Mouse (Mus musculus) lung, postnatal 0 days (tissue): Measurements from ENCODE around the gene Arid3a. TPM values are rescaled to one million over a fixed set of nuclear protein-coding genes. Genes with fewer than 3 reads are reported as not detected.
A peak's percentile ranks its signal among the peaks of the same experiment; 100 is the strongest.

Source experiments
- ATAC-seq: fragments of 200-750 bp; cut with Nextera tagmentation; 2 replicates; pipeline ENCODE4 v1.8.0; 2017; ENCODE audit warnings: moderate library complexity
- DNase-seq: peaks from one replicate; pipeline ENCODE4 v3.0.0-alpha.2; 2016; ENCODE audit warnings: low spot score
- H3K27ac ChIP-seq: fragments of 300-500 bp; sonication (generic); 2 replicates; pipeline ENCODE4 v1.5.1; 2014; ENCODE audit warnings: antibody characterized with exemption, mild to moderate bottlenecking, low read length, mixed read lengths
- H3K27me3 ChIP-seq: fragments of 300-500 bp; sonication (generic); replicated peaks from 2 replicates; pipeline ENCODE4 v1.6.1; 2014; ENCODE audit warnings: low read length, mixed read lengths; ENCODE audit not compliant: insufficient read depth
- H3K36me3 ChIP-seq: fragments of 300-500 bp; sonication (generic); 2 replicates; pipeline ENCODE4 v1.6.1; 2014; ENCODE audit warnings: low read length, mixed read lengths; ENCODE audit not compliant: insufficient read depth
- H3K4me1 ChIP-seq: fragments of 300-500 bp; sonication (generic); 2 replicates; pipeline ENCODE4 v1.6.1; 2014; ENCODE audit warnings: antibody characterized with exemption, low read depth, low read length, mixed read lengths; ENCODE audit not compliant: insufficient read depth
- H3K4me2 ChIP-seq: fragments of 300-500 bp; sonication (generic); replicated peaks from 2 replicates; pipeline ENCODE4 v1.6.1; 2014; ENCODE audit warnings: low read depth, mild to moderate bottlenecking, low read length, moderate library complexity, mixed read lengths
- H3K4me3 ChIP-seq: fragments of 300-500 bp; sonication (generic); 2 replicates; pipeline ENCODE4 v1.5.1; 2014; ENCODE audit warnings: low read depth, low read length
- H3K9ac ChIP-seq: fragments of 300-500 bp; sonication (generic); replicated peaks from 2 replicates; pipeline ENCODE4 v1.6.1; 2014; ENCODE audit warnings: low read depth, mild to moderate bottlenecking
- H3K9me3 ChIP-seq: fragments of 300-500 bp; sonication (generic); 2 replicates; pipeline ENCODE4 v1.6.1; 2016; ENCODE audit warnings: low read length, mixed read lengths
- CTCF ChIP-seq: IDR thresholded peaks from 2 replicates; pipeline ENCODE4 v1.5.1; 2016; ENCODE audit warnings: antibody characterized with exemption, mild to moderate bottlenecking
- EP300 ChIP-seq: IDR thresholded peaks from 2 replicates; pipeline ENCODE4 v1.6.1; 2016; ENCODE audit warnings: antibody characterized with exemption, mild to moderate bottlenecking, control low read depth
- WGBS: fragments of 180-500 bp; shearing (Covaris S2); extraction: QIAGEN DNeasy Blood & Tissue Kit; methylation state at CpG from one replicate; pipeline ENCODE4 v1.1.7; 2014; 5-methylcytosine and 5-hydroxymethylcytosine counted together
- polyA plus RNA-seq: library from polyadenylated mRNA; unstranded; fragments of >200 nt; fragmentation: Nextera tagmentation; extraction: Ambion mirVana; gene quantifications from 2 replicates; pipeline ENCODE4 v1.2.1, GENCODE M21; 2015

Arid3a gene
- polyA plus RNA-seq, 1 experiment from 2014 or later = 4.8 TPM

DNA sequence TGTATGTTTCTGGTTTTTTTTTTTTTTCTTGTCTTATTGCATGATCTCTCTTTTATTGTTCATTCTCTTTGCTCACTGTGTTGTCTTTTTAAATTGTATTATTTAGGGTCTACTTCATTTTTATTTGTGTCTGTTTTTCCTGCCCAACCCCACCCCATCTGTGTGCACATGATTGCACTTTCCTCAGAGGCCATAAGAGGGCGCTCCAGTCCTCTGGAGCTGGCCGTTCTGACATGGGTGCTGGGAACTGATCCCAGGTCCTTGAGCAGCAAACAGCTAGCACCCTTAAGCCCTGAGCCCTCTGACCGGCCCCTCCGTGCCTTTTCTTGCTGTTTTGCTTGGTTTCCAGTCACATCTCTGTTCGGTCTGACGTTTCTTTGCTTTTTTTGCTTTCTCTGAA, 64.7 kb downstream of the Arid3a start:
- H3K9ac ChIP-seq = no peak overlapping the region
- no peaks in the 10 kb centered on the region for H3K27me3 ChIP-seq
- H3K4me2 ChIP-seq = peak overlapping the region; percentile 82; the same call in 1 of the 2 replicates
- 89% methylated on average over 6 of the region's 6 CpGs for WGBS
- no peak overlapping the region for H3K27ac ChIP-seq
- no peak for DNase-seq
- no peaks in the 10 kb centered on the region for H3K9me3 ChIP-seq
- H3K4me1 ChIP-seq = peaks cover 12% of the 10 kb centered on the region; the same call in 1 of the 2 replicates
- no peak for ATAC-seq
- H3K36me3 ChIP-seq = peaks cover 43% of the 10 kb centered on the region
- H3K4me3 ChIP-seq = no peak overlapping the region
- TF ChIP-seq EP300 = no peak
- peak; percentile 60 for TF ChIP-seq CTCF

- no peak for ATAC-seq
- no peaks in the 10 kb centered on the region for H3K9me3 ChIP-seq
- H3K4me1 ChIP-seq = peaks cover 12% of the 10 kb centered on the region; the same call in 1 of the 2 replicates
- 64% methylated on average over 15 of the region's 16 CpGs for WGBS
- H3K9ac ChIP-seq = no peak overlapping the region
- TF ChIP-seq EP300 (no peak), CTCF (no peak)
- H3K4me3 ChIP-seq = no peak overlapping the region
- no peak overlapping the region for H3K4me2 ChIP-seq
- H3K36me3 ChIP-seq = peaks cover 43% of the 10 kb centered on the region
- H3K27me3 ChIP-seq = no peaks in the 10 kb centered on the region
- H3K27ac ChIP-seq = no peak overlapping the region
- DNase-seq = peak; percentile 57
These were observed 67.7 kb downstream of the Arid3a start for GRCm38 (mm10) chr10:79994397-79995115.

DNA sequence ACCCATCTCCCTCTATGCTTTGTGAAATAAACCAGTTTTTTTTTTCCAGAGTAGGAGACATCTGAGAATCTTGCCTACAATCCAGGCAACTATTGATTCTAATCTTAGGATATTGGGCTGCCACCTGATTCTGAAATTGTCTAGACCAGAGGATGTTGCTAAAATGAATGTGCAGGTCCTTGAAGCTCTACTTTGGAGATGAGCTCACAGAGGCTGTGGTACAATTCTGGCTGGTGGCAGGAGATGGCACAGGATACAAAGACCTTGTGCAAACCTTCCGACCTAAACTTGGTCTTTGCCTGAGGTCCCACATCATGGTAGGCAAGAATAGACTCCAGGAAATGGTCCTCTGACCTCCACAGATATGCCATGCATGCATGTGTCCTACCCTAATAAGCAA, 68.8 kb downstream of the Arid3a start:
- Histone ChIP-seq H3K9ac (no peak overlapping the region), H3K27me3 (no peaks in the 10 kb centered on the region), H3K36me3 (peaks cover 43% of the 10 kb centered on the region), H3K27ac (0 out of 2 replicates have a peak overlapping the region, but pooled peaks have one; percentile 26), H3K9me3 (no peaks in the 10 kb centered on the region), H3K4me3 (no peak overlapping the region), H3K4me1 (peaks cover 12% of the 10 kb centered on the region; the same call in 1 of the 2 replicates), H3K4me2 (no peak overlapping the region)
- TF ChIP-seq EP300 (no peak), CTCF (no peak)
- WGBS = 73% methylated on average over 1 of the region's 1 CpGs
- no peak for ATAC-seq
- DNase-seq = no peak

GRCm38 (mm10) chr10:79996272-79997033, 69.6 kb downstream of the Arid3a start, which contains the start of gene Abca7:
Gene Abca7, plus strand, starts transcription at chr10:79996494.
- Histone ChIP-seq H3K27ac (peak within 1 kb of the TSS; percentile 58), H3K36me3 (peaks cover 38% of the 10 kb centered on the region), H3K4me3 (peak within 1 kb of the TSS; percentile 43), H3K9me3 (no peaks in the 10 kb centered on the region), H3K4me1 (0 out of 2 replicates have a peak, but pooled peaks cover 5% of the 10 kb centered on the region), H3K9ac (peak within 1 kb of the TSS; percentile 50), H3K27me3 (no peaks in the 10 kb centered on the region), H3K4me2 (peak within 1 kb of the TSS; percentile 70)
- peak; percentile 96 for DNase-seq
- 1% methylated on average over 34 of the region's 34 CpGs for WGBS
- TF ChIP-seq EP300 (no peak), CTCF (peak; percentile 43)
- peak; percentile 93 for ATAC-seq

- Histone ChIP-seq H3K4me3 (peak overlapping the region; percentile 43), H3K9me3 (no peaks in the 10 kb centered on the region), H3K27me3 (no peaks in the 10 kb centered on the region), H3K4me2 (peak overlapping the region; percentile 70), H3K27ac (peak overlapping the region; percentile 58; the same call in 1 of the 2 replicates), H3K4me1 (0 out of 2 replicates have a peak, but pooled peaks cover 5% of the 10 kb centered on the region), H3K36me3 (peaks cover 31% of the 10 kb centered on the region), H3K9ac (peak overlapping the region; percentile 50)
- peak; percentile 47 for ATAC-seq
- TF ChIP-seq CTCF = no peak
- TF ChIP-seq EP300 = no peak
- peak; percentile 82 for DNase-seq
- WGBS = 2% methylated on average over 35 of the region's 35 CpGs
These were observed 70.4 kb downstream of the Arid3a start for GRCm38 (mm10) chr10:79997034-79997760.

DNA sequence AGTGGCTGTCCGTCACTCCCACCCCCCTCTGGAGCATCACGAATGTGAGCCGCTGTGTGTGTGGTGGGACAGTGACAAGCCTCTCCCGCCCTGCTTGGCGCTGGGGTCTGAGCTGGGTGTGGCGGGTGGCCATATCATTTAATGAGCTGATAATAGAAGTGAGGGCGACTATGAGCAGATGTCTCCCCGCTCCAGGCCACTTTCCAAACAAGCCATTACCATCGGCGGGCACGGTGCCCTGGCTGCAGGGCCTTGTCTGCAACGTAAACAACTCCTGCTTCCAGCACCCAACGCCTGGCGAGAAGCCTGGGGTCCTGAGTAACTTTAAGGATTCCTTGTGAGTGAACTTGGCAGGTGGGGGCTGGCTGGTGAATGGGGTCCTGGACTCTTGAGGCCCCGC, 71.0 kb downstream of the Arid3a start:
- H3K9me3 ChIP-seq = no peaks in the 10 kb centered on the region
- H3K27me3 ChIP-seq = no peaks in the 10 kb centered on the region
- H3K4me2 ChIP-seq = peak overlapping the region; percentile 70
- DNase-seq = peak; percentile 65
- no peak for TF ChIP-seq EP300
- TF ChIP-seq CTCF = no peak
- 17% methylated on average over 15 of the region's 15 CpGs for WGBS
- H3K36me3 ChIP-seq = peaks cover 25% of the 10 kb centered on the region
- peak overlapping the region; percentile 43; the same call in 1 of the 2 replicates for H3K4me3 ChIP-seq
- H3K9ac ChIP-seq = no peak overlapping the region
- ATAC-seq = peak; percentile 25
- 0 out of 2 replicates have a peak, but pooled peaks cover 5% of the 10 kb centered on the region for H3K4me1 ChIP-seq
- H3K27ac ChIP-seq = no peak overlapping the region
